Mouse (Mus musculus): ENCODE data around the gene Fstl1.

DNA sequence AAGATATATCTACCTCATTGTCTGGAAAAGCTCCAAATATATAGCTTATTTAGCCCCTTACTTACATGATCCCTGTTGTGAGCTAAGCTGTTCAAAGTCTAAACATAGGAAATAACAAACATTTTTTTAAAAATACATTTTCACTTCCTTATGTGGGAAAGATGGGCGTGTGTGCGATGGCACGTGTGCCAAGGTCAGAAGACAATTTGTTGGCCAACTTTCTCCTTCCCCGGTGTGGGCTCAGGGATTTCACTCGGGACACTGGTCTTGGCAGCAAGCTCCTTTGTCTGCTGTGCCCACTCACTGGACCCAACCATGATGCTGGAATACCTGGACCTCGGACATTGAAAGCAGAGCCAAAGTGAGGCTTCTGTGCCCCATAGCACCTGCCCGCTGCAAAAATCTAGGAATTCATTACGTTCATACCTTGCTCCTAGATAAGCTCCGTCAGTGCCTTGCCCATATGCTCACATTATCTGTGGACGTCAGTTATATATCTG, 19.0 kb downstream of the Fstl1 start:
- TF ChIP-seq CTCF (conservative IDR thresholded peaks at IDR 0.05; ENCODE audit: insufficient read depth, insufficient read length, low read depth, low read length) (no peak), POLR2A (IDR thresholded peaks at IDR 0.05; ENCODE audit: low read depth, low read length) (no peak)
